Mouse (Mus musculus) left cerebral cortex, adult 11 months (tissue): ENCODE measurements at regions not wholly inside any gene's neighbourhood (a gene's known extent, or its start where the extent isn't known, plus 50 kb on each side); places are given as distances from the start of the nearest gene placed in this dataset.

ENCODE experiments used
- DNase-seq: peaks from one replicate; pipeline ENCODE4 v3.0.0; 2022; ENCODE audit warnings: low spot score

GRCm38 (mm10) chr16:95196141-95196540 lies 61.2 kb upstream of the Kcnj15 start:
- no peak for DNase-seq

- DNase-seq: peak; percentile 4
Measured at GRCm38 (mm10) chr16:95196622-95197021, 60.7 kb upstream of the Kcnj15 start.

GRCm38 (mm10) chr16:95198795-95199563 lies 58.4 kb upstream of the Kcnj15 start:
- no peak for DNase-seq

- no peak for DNase-seq
Measured at GRCm38 (mm10) chr16:95202126-95202883, 55.1 kb upstream of the Kcnj15 start.

GRCm38 (mm10) chr16:95203026-95203425 lies 54.3 kb upstream of the Kcnj15 start:
- no peak for DNase-seq

- no peak for DNase-seq
Measured at GRCm38 (mm10) chr16:95203790-95204189, 53.6 kb upstream of the Kcnj15 start.

- DNase-seq: no peak
Measured at GRCm38 (mm10) chr16:95204507-95204906, 52.9 kb upstream of the Kcnj15 start.

GRCm38 (mm10) chr16:95206445-95206844 lies 50.9 kb upstream of the Kcnj15 start:
- no peak for DNase-seq

- DNase-seq: no peak
Measured at GRCm38 (mm10) chr16:95207547-95207946, 49.8 kb upstream of the Kcnj15 start.
